7 mouse cellular contexts compared by ENCODE assay signal in the genomic region with DNA sequence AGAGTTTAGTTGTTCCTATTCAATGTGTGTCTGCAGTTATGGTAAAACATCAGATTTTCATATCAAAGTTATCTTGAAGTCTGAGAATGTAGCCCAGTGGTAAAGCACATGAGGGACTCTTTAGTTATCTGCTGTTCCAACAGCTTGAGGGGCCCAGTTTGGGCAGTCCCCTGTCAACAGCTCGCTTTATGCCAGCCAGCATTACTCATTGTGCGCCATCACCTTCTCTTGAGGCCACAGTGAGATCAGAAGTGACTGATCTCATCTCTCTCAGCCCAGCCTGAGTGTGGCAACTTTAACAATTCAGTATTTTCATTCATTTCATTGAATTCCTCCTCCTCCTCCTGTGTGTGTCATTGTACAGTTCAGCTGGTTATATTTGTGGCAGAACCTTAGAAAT.
A peak's percentile ranks its signal among the peaks of the same experiment; 100 is the strongest.
DNase-seq lines count a peak whose midpoint lies in the region.
"Had no signal": no experiment of that assay in that cellular context is flagged by ENCODE, and none has a peak within 500 bp of the region (broad histone marks: within the 10 kb centered on the region; RNA-seq: fewer than 3 reads in every experiment).

No protein-coding gene starts in this region.

- DNase-seq in adrenal gland, adult 2 months, result peak; percentile 57
- DNase-seq in adrenal gland, adult 18-20 months (ENCODE audit: low spot score in 2 of 2), result no peak
- DNase-seq in 3T3-L1 (ENCODE audit: low read depth, low spot score), result peak; percentile 32
- peak; percentile 32 for DNase-seq in adrenal gland, postnatal 14 days
- DNase-seq in gastrocnemius, postnatal 36 days, result no peak
- no peak for DNase-seq in c-Kit-positive CD71-positive TER-119-positive erythroid progenitor cells, embryonic 14.5 days (ENCODE audit: low spot score)
- DNase-seq: gastrocnemius, postnatal 14 days had no signal

- intact Hi-C loops in gastrocnemius, postnatal 36 days (cut with DNase I), result loop anchor here (5.0 kb wide), 1 partner anchor 454 kb away; no protein-coding TSS in a partner anchor

Comparison
In these comparisons a context has a peak if more than half of its experiments do, and no peak if none do; other contexts are left out.
1. DNase-seq: peak in adrenal gland, adult 2 months (single experiment), 3T3-L1 (single experiment) and adrenal gland, postnatal 14 days (single experiment); none in adrenal gland, adult 18-20 months (0 of 2), gastrocnemius, postnatal 36 days (0 of 2) and c-Kit-positive CD71-positive TER-119-positive erythroid progenitor cells, embryonic 14.5 days (single experiment).